Mouse (Mus musculus) stomach, embryonic 15.5 days (tissue): Measurements from ENCODE around the gene Col12a1. TPM values are rescaled to one million over a fixed set of nuclear protein-coding genes. Genes with fewer than 3 reads are reported as not detected.
"Not testable (repeated sequence)": the region's sequence is repeated elsewhere in the genome, so short reads cannot be mapped to it uniquely, and the experiment has no call there.

ENCODE experiments used
- ATAC-seq: fragments of 200-750 bp; cut with Nextera tagmentation; 2 replicates; pipeline ENCODE4 v1.8.0; 2017; ENCODE audit warnings: low read depth, moderate number of reproducible peaks, moderate TSS enrichment; ENCODE audit not compliant: insufficient read depth, low FRiP score
- H3K27ac ChIP-seq: fragments of 300-500 bp; sonication (generic); 2 replicates; pipeline ENCODE4 v1.5.1; 2015; ENCODE audit warnings: mild to moderate bottlenecking, inconsistent platforms
- H3K27me3 ChIP-seq: fragments of 300-500 bp; sonication (generic); replicated peaks from 2 replicates; pipeline ENCODE4 v1.6.1; 2015; ENCODE audit warnings: inconsistent platforms
- H3K36me3 ChIP-seq: fragments of 300-500 bp; sonication (generic); 2 replicates; pipeline ENCODE4 v1.6.1; 2015; ENCODE audit warnings: inconsistent platforms
- H3K4me1 ChIP-seq: fragments of 300-500 bp; sonication (generic); 2 replicates; pipeline ENCODE4 v1.6.1; 2015; ENCODE audit warnings: inconsistent platforms
- H3K4me2 ChIP-seq: fragments of 300-500 bp; sonication (generic); 2 replicates; pipeline ENCODE4 v1.6.1; 2015; ENCODE audit warnings: mild to moderate bottlenecking, inconsistent platforms
- H3K4me3 ChIP-seq: fragments of 300-500 bp; sonication (generic); replicated peaks from 2 replicates; pipeline ENCODE4 v1.5.1; 2015; ENCODE audit warnings: inconsistent platforms
- H3K9ac ChIP-seq: fragments of 300-500 bp; sonication (generic); 2 replicates; pipeline ENCODE4 v1.6.1; 2015; ENCODE audit warnings: inconsistent platforms
- H3K9me3 ChIP-seq: fragments of 300-500 bp; sonication (generic); 2 replicates; pipeline ENCODE4 v1.6.1; 2016; ENCODE audit warnings: inconsistent platforms
- WGBS: fragments of 180-500 bp; shearing (Covaris S2); methylation state at CpG from one replicate; pipeline ENCODE4 v1.1.7; 2015; 5-methylcytosine and 5-hydroxymethylcytosine counted together
- polyA plus RNA-seq: library from polyadenylated mRNA; unstranded; fragments of >200 nt; fragmentation: Nextera tagmentation; extraction: Ambion mirVana; gene quantifications from 2 replicates; pipeline ENCODE4 v1.2.1, GENCODE M21; 2015

The Col12a1 gene
- polyA plus RNA-seq, 1 experiment from 2014 or later, result 39.8 TPM

DNA sequence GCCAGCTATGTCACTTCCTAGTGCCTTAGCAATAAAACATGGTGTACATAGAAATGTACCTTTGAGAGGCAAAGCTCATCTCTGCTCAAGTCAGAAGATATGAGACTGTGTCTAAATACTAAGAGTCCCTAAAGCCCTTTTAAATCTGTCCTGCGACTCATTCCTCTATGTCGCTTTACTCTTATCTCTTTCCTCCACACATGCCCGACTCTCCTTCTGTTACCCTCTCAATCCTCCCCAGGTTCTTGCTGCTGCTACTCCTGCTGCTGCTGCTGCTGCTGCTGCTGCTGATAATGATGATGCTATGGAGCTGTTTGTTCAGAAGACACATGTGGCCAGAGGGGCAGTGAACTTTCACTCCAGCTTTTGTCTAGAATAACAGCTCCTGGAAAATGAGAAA, 31.4 kb downstream of the Col12a1 start:
- no peak overlapping the region for H3K4me3 ChIP-seq
- no peak overlapping the region for H3K27ac ChIP-seq
- H3K27me3 ChIP-seq, result no peaks in the 10 kb centered on the region
- H3K4me2 ChIP-seq, result no peak overlapping the region
- H3K9ac ChIP-seq, result no peak overlapping the region
- WGBS, result 74% methylated on average over 3 of the region's 3 CpGs
- no peaks in the 10 kb centered on the region for H3K4me1 ChIP-seq
- no peak for ATAC-seq
- H3K36me3 ChIP-seq, result no peaks in the 10 kb centered on the region
- no peaks in the 10 kb centered on the region for H3K9me3 ChIP-seq

- H3K4me2 ChIP-seq, result no peak overlapping the region
- no peak overlapping the region for H3K4me3 ChIP-seq
- no peaks in the 10 kb centered on the region for H3K27me3 ChIP-seq
- no peak overlapping the region for H3K9ac ChIP-seq
- 59% methylated on average over 1 of the region's 1 CpGs for WGBS
- H3K9me3 ChIP-seq, result no peaks in the 10 kb centered on the region
- H3K27ac ChIP-seq, result no peak overlapping the region
- no peak for ATAC-seq
- H3K36me3 ChIP-seq, result no peaks in the 10 kb centered on the region
- no peaks in the 10 kb centered on the region for H3K4me1 ChIP-seq
Measured at GRCm38 (mm10) chr9:79686049-79686448, 32.6 kb downstream of the Col12a1 start.

DNA sequence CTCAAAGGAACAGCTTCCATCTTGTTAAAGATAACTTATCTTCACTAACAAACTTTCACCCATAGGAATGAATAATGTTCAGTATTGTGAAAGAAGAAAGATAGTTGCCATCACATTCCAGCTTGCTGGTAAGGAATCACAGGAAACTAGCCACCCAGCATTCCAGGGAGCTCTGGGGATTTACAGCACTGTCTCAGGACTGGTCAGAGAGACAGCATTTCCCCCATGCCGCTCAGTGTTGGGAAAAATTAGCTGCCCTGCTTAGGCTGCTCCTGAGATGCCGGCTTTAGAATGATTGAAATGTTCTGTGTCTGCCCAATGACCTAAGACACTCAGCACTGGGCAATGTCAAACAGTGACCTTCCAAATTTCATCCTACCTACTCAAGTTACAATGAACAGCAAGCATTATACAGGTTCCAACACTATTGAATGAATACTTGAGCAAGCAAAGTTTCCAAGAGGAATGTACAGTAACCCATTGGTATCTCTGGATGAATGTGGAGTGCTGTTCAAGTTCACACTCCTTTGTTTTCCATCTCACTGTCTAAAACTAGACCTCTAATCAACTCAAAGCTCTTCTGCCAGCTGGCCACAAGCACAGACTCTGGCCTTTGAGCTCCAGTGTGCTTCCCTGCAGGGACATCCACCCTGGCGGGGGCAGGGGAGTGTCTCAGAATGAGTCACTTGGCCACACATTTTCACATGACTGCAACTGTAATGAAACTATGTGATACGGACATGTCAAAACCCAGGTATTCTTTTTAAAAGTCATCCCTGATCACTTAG, 38.0 kb downstream of the Col12a1 start:
- Histone ChIP-seq H3K9me3 (no peaks in the 10 kb centered on the region), H3K27ac (no peak overlapping the region), H3K4me3 (no peak overlapping the region), H3K36me3 (no peaks in the 10 kb centered on the region), H3K4me2 (no peak overlapping the region), H3K27me3 (no peaks in the 10 kb centered on the region), H3K4me1 (no peaks in the 10 kb centered on the region), H3K9ac (no peak overlapping the region)
- WGBS, result 61% methylated on average over 4 of the region's 4 CpGs
- no peak for ATAC-seq

GRCm38 (mm10) chr9:79668806-79669205, 49.8 kb downstream of the Col12a1 start:
- H3K36me3 ChIP-seq, H3K4me2 ChIP-seq, H3K27me3 ChIP-seq, H3K9me3 ChIP-seq, H3K27ac ChIP-seq, ATAC-seq, H3K4me3 ChIP-seq, H3K9ac ChIP-seq, H3K4me1 ChIP-seq: not testable (repeated sequence)
- 80% methylated on average over 1 of the region's 1 CpGs for WGBS

- H3K36me3 ChIP-seq, result no peaks in the 10 kb centered on the region
- H3K4me3 ChIP-seq, result no peak overlapping the region
- H3K9ac ChIP-seq, result no peak overlapping the region
- no peak overlapping the region for H3K27ac ChIP-seq
- no peak for ATAC-seq
- no peaks in the 10 kb centered on the region for H3K4me1 ChIP-seq
- H3K27me3 ChIP-seq, result no peaks in the 10 kb centered on the region
- no peaks in the 10 kb centered on the region for H3K9me3 ChIP-seq
- WGBS, result 79% methylated on average over 16 of the region's 16 CpGs
- no peak overlapping the region for H3K4me2 ChIP-seq
Measured at GRCm38 (mm10) chr9:79653327-79654150, 65.1 kb downstream of the Col12a1 start.

DNA sequence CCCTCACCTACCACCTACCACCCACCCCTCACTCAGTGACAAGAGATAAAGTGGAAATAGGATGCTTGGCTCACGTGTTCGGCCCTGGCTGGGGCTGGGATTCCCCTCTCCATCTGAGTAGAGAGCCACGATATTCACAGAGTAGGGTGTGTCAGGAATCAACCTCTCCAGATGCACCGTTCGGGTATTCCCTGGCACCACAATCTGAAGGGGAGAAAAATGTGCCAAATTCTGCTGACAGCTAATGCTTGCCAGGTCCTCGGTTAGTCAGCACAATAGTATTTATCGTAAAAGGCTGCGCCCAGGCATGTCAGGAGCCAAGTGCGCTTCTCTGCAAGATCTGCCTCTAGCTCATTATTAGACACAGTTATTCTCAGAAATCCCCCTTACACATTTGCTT, 70.0 kb downstream of the Col12a1 start:
- ATAC-seq, result no peak
- H3K4me2 ChIP-seq, result no peak overlapping the region
- no peak overlapping the region for H3K27ac ChIP-seq
- H3K4me3 ChIP-seq, result no peak overlapping the region
- H3K9ac ChIP-seq, result no peak overlapping the region
- 72% methylated on average over 9 of the region's 9 CpGs for WGBS
- no peaks in the 10 kb centered on the region for H3K9me3 ChIP-seq
- peaks cover 5% of the 10 kb centered on the region; the same call in 1 of the 2 replicates for H3K36me3 ChIP-seq
- H3K27me3 ChIP-seq, result no peaks in the 10 kb centered on the region
- H3K4me1 ChIP-seq, result no peaks in the 10 kb centered on the region

DNA sequence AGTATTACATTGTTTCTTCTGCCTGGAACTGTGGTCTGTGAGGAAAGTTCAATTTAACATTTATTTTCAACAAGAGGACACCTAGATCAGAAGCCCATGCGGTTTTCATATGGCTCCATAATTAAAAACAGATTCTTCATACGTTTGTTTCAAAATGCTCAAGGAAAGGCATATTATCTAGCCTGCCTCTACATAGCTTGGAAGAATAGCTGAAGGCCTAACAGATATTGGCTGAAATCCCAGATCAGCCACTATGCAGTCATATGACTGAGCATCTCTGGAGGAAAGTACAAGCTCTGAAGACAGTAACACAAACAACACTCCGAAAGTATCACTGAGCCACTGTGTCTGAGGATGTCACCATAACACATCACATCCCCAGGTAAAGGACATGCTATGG, 72.9 kb downstream of the Col12a1 start:
- ATAC-seq, result no peak
- peaks cover 5% of the 10 kb centered on the region; the same call in 1 of the 2 replicates for H3K36me3 ChIP-seq
- no peaks in the 10 kb centered on the region for H3K4me1 ChIP-seq
- 60% methylated on average over 3 of the region's 3 CpGs for WGBS
- H3K4me3 ChIP-seq, result no peak overlapping the region
- no peak overlapping the region for H3K27ac ChIP-seq
- H3K9me3 ChIP-seq, result no peaks in the 10 kb centered on the region
- no peak overlapping the region for H3K4me2 ChIP-seq
- no peak overlapping the region for H3K9ac ChIP-seq
- H3K27me3 ChIP-seq, result no peaks in the 10 kb centered on the region

DNA sequence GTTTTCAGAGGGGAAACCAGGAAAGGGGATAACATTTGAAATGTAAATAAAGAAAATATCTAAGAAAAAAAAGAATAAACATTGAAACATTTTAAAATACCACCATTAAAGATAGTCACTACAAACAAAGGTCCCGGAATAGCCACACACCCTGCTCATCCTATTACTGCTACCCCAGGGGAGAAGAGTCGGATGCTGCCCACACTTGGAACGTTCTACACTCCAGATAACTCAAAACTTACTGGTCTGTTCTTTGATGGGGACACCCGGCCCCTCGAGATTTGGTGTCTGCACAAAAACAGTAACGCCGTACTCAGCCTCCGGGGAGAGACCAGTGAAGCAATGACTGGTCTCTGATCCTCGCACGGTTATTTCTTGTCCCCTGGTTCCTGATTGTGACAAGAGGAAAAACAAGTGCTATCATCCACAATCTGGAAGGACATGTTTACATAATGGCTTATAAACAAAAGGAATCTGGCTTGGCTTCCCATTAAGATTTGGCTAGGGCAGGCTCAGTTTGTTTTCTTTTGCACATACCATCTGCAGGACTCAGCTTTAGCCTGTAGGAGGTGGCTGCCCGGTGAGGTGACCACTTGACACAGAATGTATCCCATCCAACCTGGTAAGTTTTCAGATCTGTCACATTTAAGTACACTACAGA, 79.1 kb downstream of the Col12a1 start:
- H3K27ac ChIP-seq, result no peak overlapping the region
- no peaks in the 10 kb centered on the region for H3K9me3 ChIP-seq
- WGBS, result 51% methylated on average over 11 of the region's 11 CpGs
- H3K4me1 ChIP-seq, result no peaks in the 10 kb centered on the region
- no peak for ATAC-seq
- H3K4me3 ChIP-seq, result no peak overlapping the region
- no peaks in the 10 kb centered on the region for H3K36me3 ChIP-seq
- no peaks in the 10 kb centered on the region for H3K27me3 ChIP-seq
- no peak overlapping the region for H3K4me2 ChIP-seq
- H3K9ac ChIP-seq, result no peak overlapping the region

DNA sequence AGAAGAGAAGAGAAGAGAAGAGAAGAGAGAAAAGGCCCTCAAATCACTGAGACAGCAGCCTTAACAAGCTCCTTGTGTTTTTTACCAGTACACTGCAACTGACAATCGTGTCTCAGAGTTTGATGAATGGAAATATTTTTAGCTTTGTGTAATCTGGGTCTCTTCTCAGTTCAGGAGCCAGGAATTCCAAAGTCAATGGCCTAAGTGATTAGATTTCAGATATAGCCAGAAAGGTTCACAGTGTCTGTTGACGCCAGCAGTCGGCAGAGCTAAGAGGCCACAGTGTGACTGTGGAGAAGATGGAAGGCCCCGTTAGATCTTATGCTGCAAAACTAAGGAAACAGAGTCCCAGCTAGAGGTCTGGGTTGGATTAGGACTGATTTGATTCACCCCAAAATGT, 80.8 kb downstream of the Col12a1 start:
- Histone ChIP-seq H3K9ac (no peak overlapping the region), H3K36me3 (no peaks in the 10 kb centered on the region), H3K4me3 (no peak overlapping the region), H3K27ac (no peak overlapping the region), H3K4me1 (no peaks in the 10 kb centered on the region), H3K4me2 (no peak overlapping the region), H3K9me3 (no peaks in the 10 kb centered on the region), H3K27me3 (no peaks in the 10 kb centered on the region)
- WGBS, result 25% methylated on average over 4 of the region's 4 CpGs
- ATAC-seq, result no peak

- Histone ChIP-seq H3K27ac (no peak overlapping the region), H3K9ac (no peak overlapping the region), H3K4me3 (no peak overlapping the region), H3K4me1 (no peaks in the 10 kb centered on the region), H3K36me3 (no peaks in the 10 kb centered on the region), H3K4me2 (no peak overlapping the region), H3K9me3 (no peaks in the 10 kb centered on the region), H3K27me3 (no peaks in the 10 kb centered on the region)
- 87% methylated on average over 1 of the region's 1 CpGs for WGBS
- ATAC-seq, result no peak
Measured at GRCm38 (mm10) chr9:79634076-79634475, 84.6 kb downstream of the Col12a1 start.

DNA sequence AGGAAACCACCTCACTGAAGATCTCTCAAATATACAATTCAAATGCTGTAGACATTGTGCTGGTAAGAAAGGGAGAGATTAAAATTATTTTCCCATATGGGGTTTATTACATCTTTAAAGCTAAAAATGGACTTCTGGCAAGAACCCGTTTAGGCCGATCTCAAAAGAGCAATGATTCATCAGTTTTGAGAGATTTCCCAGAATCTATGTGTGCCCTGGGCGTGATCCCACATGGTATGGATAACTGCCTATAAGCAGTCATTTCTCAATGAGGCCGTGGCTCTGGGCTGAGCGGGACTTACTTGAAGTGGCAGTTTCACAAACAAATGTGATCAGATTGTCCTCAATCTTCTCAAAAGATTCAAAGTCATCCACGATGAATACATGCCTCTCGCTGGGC, 87.4 kb downstream of the Col12a1 start:
- 79% methylated on average over 7 of the region's 7 CpGs for WGBS
- no peaks in the 10 kb centered on the region for H3K36me3 ChIP-seq
- no peaks in the 10 kb centered on the region for H3K4me1 ChIP-seq
- no peaks in the 10 kb centered on the region for H3K9me3 ChIP-seq
- no peak for ATAC-seq
- no peaks in the 10 kb centered on the region for H3K27me3 ChIP-seq
- no peak overlapping the region for H3K9ac ChIP-seq
- no peak overlapping the region for H3K27ac ChIP-seq
- H3K4me2 ChIP-seq, result no peak overlapping the region
- no peak overlapping the region for H3K4me3 ChIP-seq
